Mouse (Mus musculus) embryo, embryonic 11 days (tissue): ENCODE measurements around the gene Ube2g1.

Experiments used
- DNase-seq: peaks from one replicate; pipeline ENCODE4 v3.0.0-alpha.2; 2015

The Ube2g1 gene

GRCm38 (mm10) chr11:72606694-72607407, at the start of gene Ube2g1:
TSS of gene Ube2g1 (plus strand) at chr11:72607283.
- DNase-seq: peak; percentile 99

GRCm38 (mm10) chr11:72558155-72558554, 48.9 kb upstream of the Ube2g1 start:
- DNase-seq: no peak

GRCm38 (mm10) chr11:72560661-72561060, 46.4 kb upstream of the Ube2g1 start:
- no peak for DNase-seq

GRCm38 (mm10) chr11:72564232-72564807, 42.8 kb upstream of the Ube2g1 start:
- DNase-seq: peak; percentile 71

GRCm38 (mm10) chr11:72566304-72566703, 40.8 kb upstream of the Ube2g1 start:
- no peak for DNase-seq

- DNase-seq: no peak
Measured at GRCm38 (mm10) chr11:72566816-72567338, 40.2 kb upstream of the Ube2g1 start.

GRCm38 (mm10) chr11:72569051-72569450, 38.0 kb upstream of the Ube2g1 start:
- peak; percentile 18 for DNase-seq

GRCm38 (mm10) chr11:72569671-72570318, 37.3 kb upstream of the Ube2g1 start:
- no peak for DNase-seq

GRCm38 (mm10) chr11:72570319-72570979, 36.6 kb upstream of the Ube2g1 start:
- DNase-seq: peak; percentile 89

GRCm38 (mm10) chr11:72573819-72574218, 33.3 kb upstream of the Ube2g1 start:
- peak; percentile 49 for DNase-seq

GRCm38 (mm10) chr11:72576111-72576465, 31.0 kb upstream of the Ube2g1 start:
- DNase-seq: no peak

GRCm38 (mm10) chr11:72576466-72577351, 30.4 kb upstream of the Ube2g1 start:
- peak; percentile 55 for DNase-seq

GRCm38 (mm10) chr11:72578471-72578870, 28.6 kb upstream of the Ube2g1 start:
- no peak for DNase-seq

- DNase-seq: no peak
Measured at GRCm38 (mm10) chr11:72581609-72582447, 25.3 kb upstream of the Ube2g1 start.

- no peak for DNase-seq
Measured at GRCm38 (mm10) chr11:72582448-72582705, 24.7 kb upstream of the Ube2g1 start.

- DNase-seq: no peak
Measured at GRCm38 (mm10) chr11:72583092-72583491, 24.0 kb upstream of the Ube2g1 start.

GRCm38 (mm10) chr11:72586570-72586969, 20.5 kb upstream of the Ube2g1 start:
- no peak for DNase-seq

GRCm38 (mm10) chr11:72587537-72588233, 19.4 kb upstream of the Ube2g1 start:
- no peak for DNase-seq

GRCm38 (mm10) chr11:72595010-72595737, 11.9 kb upstream of the Ube2g1 start:
- no peak for DNase-seq

- DNase-seq: no peak
Measured at GRCm38 (mm10) chr11:72597780-72598179, 9.3 kb upstream of the Ube2g1 start.
